Mouse (Mus musculus) embryonic fibroblast, embryonic 13.5 days (primary cell): ENCODE measurements at regions not wholly inside any gene's neighbourhood (a gene's known extent, or its start where the extent isn't known, plus 50 kb on each side); places are given as distances from the start of the nearest gene placed in this dataset.

Experiments used
- CTCF ChIP-seq: IDR thresholded peaks from 2 replicates; pipeline ENCODE4 v1.5.1; 2011; ENCODE audit warnings: mild to moderate bottlenecking, control low read depth, low read length, moderate library complexity, borderline replicate concordance; ENCODE audit not compliant: insufficient read depth
- POLR2A ChIP-seq: IDR thresholded peaks from 2 replicates; pipeline ENCODE4 v1.6.1; 2011; ENCODE audit warnings: low read depth, mild to moderate bottlenecking, control low read depth, low read length, moderate library complexity

DNA sequence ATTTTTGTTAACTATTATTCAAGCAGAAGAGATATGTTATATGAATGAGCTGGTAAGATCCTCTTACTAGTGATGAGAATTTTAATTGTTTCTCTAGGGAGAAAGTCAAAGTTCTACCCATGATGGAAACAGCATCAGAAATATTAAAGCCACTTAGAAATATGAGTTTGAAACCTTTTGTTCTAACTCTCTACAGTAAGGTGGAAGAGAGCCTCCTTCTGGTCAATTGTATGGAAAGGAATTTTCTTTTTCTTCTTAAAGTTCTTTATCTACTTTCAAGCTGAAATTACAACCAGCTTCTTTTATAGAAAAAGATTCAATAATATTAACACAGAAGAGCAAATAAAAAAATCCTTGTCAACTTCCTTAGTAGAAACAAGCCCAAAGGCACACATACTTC is 94.4 kb upstream of the E2f7 start:
- TF ChIP-seq POLR2A (no peak), CTCF (no peak)
